Mouse (Mus musculus): Measurements from ENCODE around the gene Calr4. TPM values are rescaled to one million over a fixed set of nuclear protein-coding genes. Genes with fewer than 3 reads are reported as not detected.
A peak's percentile ranks its signal among the peaks of the same experiment; 100 is the strongest.

The Calr4 gene
- total and polyA plus RNA-seq, 3 experiments: not detected

- dilution Hi-C loops (cut with MboI; ENCODE audit: extremely low pct_ligation_motif_present, extremely low pct_unique_long_range_greater_than_20kb, low sequenced_read_pairs) (no loop called here), in situ Hi-C loops (cut with MboI; ENCODE audit: low pct_ligation_motif_present, low pct_unique_long_range_greater_than_20kb, low sequenced_read_pairs) (no loop called here)
- peak within 1 kb of the TSS; percentile 77 to 82 (median 82) for H3K4me3 ChIP-seq (replicated peaks in 1 of 3; ENCODE audit: low read depth in 2 of 3, low read length in 2 of 3, poor library complexity in 1 of 3)
- TF ChIP-seq KAT2A (IDR thresholded peaks at IDR 0.05; ENCODE audit: insufficient replicate concordance, low read length) (no peak), ZMIZ1 (IDR thresholded peaks at IDR 0.05; ENCODE audit: low read depth, low read length) (0 out of 2 replicates have a peak, but pooled peaks have one; percentile 26), IRF4 (IDR thresholded peaks at IDR 0.05; ENCODE audit: low read depth, low read length) (no peak), ELF1 (IDR thresholded peaks at IDR 0.05; ENCODE audit: low read depth, low read length) (no peak), TCF12 (IDR thresholded peaks at IDR 0.05; ENCODE audit: low read depth, low read length) (peak; percentile 50; the same call in 1 of the 2 replicates), E2F4 (IDR thresholded peaks at IDR 0.05; ENCODE audit: insufficient replicate concordance, low read depth, low read length) (no peak), ZNF384 (IDR thresholded peaks at IDR 0.05; ENCODE audit: low read depth, low read length) (no peak), SIN3A (IDR thresholded peaks at IDR 0.05; ENCODE audit: low read length) (no peak), RCOR1 (conservative IDR thresholded peaks at IDR 0.05; ENCODE audit: low read depth, low read length) (no peak), GABPA (IDR thresholded peaks at IDR 0.05; ENCODE audit: insufficient replicate concordance, low read depth, low read length) (no peak), USF2 (conservative IDR thresholded peaks at IDR 0.05; ENCODE audit: low read depth, low read length) (no peak), TBP (conservative IDR thresholded peaks at IDR 0.05; ENCODE audit: low read depth, low read length) (peak; percentile 77), NRF1 (IDR thresholded peaks at IDR 0.05; ENCODE audit: low read depth, low read length) (no peak), CHD1 (IDR thresholded peaks at IDR 0.05; ENCODE audit: low read depth, low read length) (no peak), MAZ (IDR thresholded peaks at IDR 0.05; ENCODE audit: low read depth, low read length) (0 out of 2 replicates have a peak, but pooled peaks have one; percentile 55), ZC3H11A (IDR thresholded peaks at IDR 0.05; ENCODE audit: low read depth, low read length) (no peak), BHLHE40 (IDR thresholded peaks at IDR 0.05; ENCODE audit: low read depth, low read length) (no peak), ETS1 (conservative IDR thresholded peaks at IDR 0.05; ENCODE audit: low read depth, low read length) (no peak), NELFE (IDR thresholded peaks at IDR 0.05; ENCODE audit: low read depth, low read length) (peak; percentile 49), USF1 (IDR thresholded peaks at IDR 0.05; ENCODE audit: low read depth, low read length) (no peak), MYC (IDR thresholded peaks at IDR 0.05; ENCODE audit: low read depth, low read length) (no peak), ZKSCAN1 (IDR thresholded peaks at IDR 0.05; ENCODE audit: borderline replicate concordance, low read depth, low read length) (no peak), JUND (conservative IDR thresholded peaks at IDR 0.05; ENCODE audit: low read depth, low read length) (no peak), UBTF (IDR thresholded peaks at IDR 0.05; ENCODE audit: low read depth, low read length) (0 out of 2 replicates have a peak, but pooled peaks have one; percentile 37), CTCF (conservative IDR thresholded peaks at IDR 0.05 in 1 of 2, IDR thresholded peaks at IDR 0.05 in 1 of 2; ENCODE audit: low read depth in 2 of 2, low read length in 2 of 2) (no peak), MEF2A (IDR thresholded peaks at IDR 0.05; ENCODE audit: borderline replicate concordance, low read depth, low read length) (peak; percentile 56; the same call in 1 of the 2 replicates), JUN (IDR thresholded peaks at IDR 0.05; ENCODE audit: insufficient read depth, low read depth, low read length) (no peak), POLR2A (IDR thresholded peaks at IDR 0.05; ENCODE audit: low read depth, low read length) (peak; percentile 62), MAX (IDR thresholded peaks at IDR 0.05; ENCODE audit: low read length) (no peak), HCFC1 (IDR thresholded peaks at IDR 0.05; ENCODE audit: low read depth, low read length) (peak; percentile 64; the same call in 1 of the 2 replicates), MXI1 (IDR thresholded peaks at IDR 0.05; ENCODE audit: low read depth, low read length) (peak; percentile 88), SMC3 (IDR thresholded peaks at IDR 0.05; ENCODE audit: low read depth, low read length) (no peak), POLR2AphosphoS2 (IDR thresholded peaks at IDR 0.05; ENCODE audit: low read depth, low read length) (no peak), EP300 (IDR thresholded peaks at IDR 0.05; ENCODE audit: low read length) (no peak), CHD2 (IDR thresholded peaks at IDR 0.05; ENCODE audit: low read length) (peak; percentile 40; the same call in 1 of the 2 replicates), MAFK (IDR thresholded peaks at IDR 0.05; ENCODE audit: insufficient replicate concordance, low read length) (no peak), RAD21 (IDR thresholded peaks at IDR 0.05; ENCODE audit: low read depth, low read length) (no peak)
- H3K4me2 ChIP-seq (ENCODE audit: insufficient read depth, low read depth, poor library complexity, severe bottlenecking): peak within 1 kb of the TSS; percentile 98
- DNase-seq (ENCODE audit: extremely low read depth): peak; percentile 96
- H3K27ac ChIP-seq (ENCODE audit: insufficient read depth, low read depth): 0 out of 2 replicates have a peak within 1 kb of the TSS, but pooled peaks have one; percentile 22
- H3K27me3 ChIP-seq (replicated peaks): no peaks in the 10 kb centered on the region
- peaks cover 0 to 3% of the 10 kb centered on the region in 2 experiments for H3K36me3 ChIP-seq (replicated peaks in 1 of 2; ENCODE audit: control insufficient read depth in 1 of 2, insufficient read depth in 1 of 2, low read length in 1 of 2)
- no peaks in the 10 kb centered on the region for H3K79me2 ChIP-seq (replicated peaks; ENCODE audit: control insufficient read depth, extremely low read depth, insufficient read depth, poor library complexity, severe bottlenecking)
- H3K9me3 ChIP-seq (replicated peaks; ENCODE audit: low read length): no peaks in the 10 kb centered on the region
- H3K9ac ChIP-seq (ENCODE audit: insufficient read depth, low read depth): peak within 1 kb of the TSS; percentile 30; the same call in 1 of the 2 replicates
- H3K4me1 ChIP-seq (ENCODE audit: control insufficient read depth in 1 of 2, insufficient read depth in 2 of 2): peaks cover 0 to 9% of the 10 kb centered on the region in 2 experiments; a peak in 2 of 4 replicates
Measured at GRCm38 (mm10) chr4:109201582-109202424, 32.5 kb upstream of the Calr4 start, which contains the start of gene Osbpl9. TSS of gene Osbpl9 (minus strand) at chr4:109202272.
